Mouse (Mus musculus) lung, embryonic 14.5 days (tissue): ENCODE results near the gene Vhl. TPM values are rescaled to one million over a fixed set of nuclear protein-coding genes. Genes with fewer than 3 reads are reported as not detected.
A peak's percentile ranks its signal among the peaks of the same experiment; 100 is the strongest.

Source experiments
- ATAC-seq: fragments of 200-750 bp; cut with Nextera tagmentation; 2 replicates; pipeline ENCODE4 v1.8.0; 2017; ENCODE audit warnings: mild to moderate bottlenecking, moderate TSS enrichment, moderate library complexity; ENCODE audit not compliant: insufficient read depth
- DNase-seq: peaks from one replicate; pipeline ENCODE4 v3.0.0-alpha.2; 2015
- H3K27ac ChIP-seq: fragments of 300-500 bp; sonication (generic); 2 replicates; pipeline ENCODE4 v1.5.1; 2014; ENCODE audit warnings: low read depth, mild to moderate bottlenecking, moderate library complexity
- H3K27me3 ChIP-seq: fragments of 300-500 bp; sonication (generic); 2 replicates; pipeline ENCODE4 v1.6.1; 2014; ENCODE audit warnings: low read length, control low read depth; ENCODE audit not compliant: insufficient read depth
- H3K36me3 ChIP-seq: fragments of 300-500 bp; sonication (generic); 2 replicates; pipeline ENCODE4 v1.6.1; 2014; ENCODE audit warnings: control low read depth; ENCODE audit not compliant: insufficient read depth
- H3K4me1 ChIP-seq: fragments of 300-500 bp; sonication (generic); 2 replicates; pipeline ENCODE4 v1.6.1; 2014; ENCODE audit warnings: antibody characterized with exemption, control low read depth; ENCODE audit not compliant: insufficient read depth
- H3K4me2 ChIP-seq: fragments of 300-500 bp; sonication (generic); 2 replicates; pipeline ENCODE4 v1.6.1; 2014; ENCODE audit warnings: mild to moderate bottlenecking
- H3K4me3 ChIP-seq: fragments of 300-500 bp; sonication (generic); 2 replicates; pipeline ENCODE4 v1.5.1; 2014; ENCODE audit warnings: low read depth, low read length
- H3K9ac ChIP-seq: fragments of 300-500 bp; sonication (generic); 2 replicates; pipeline ENCODE4 v1.6.1; 2014
- H3K9me3 ChIP-seq: fragments of 300-500 bp; sonication (generic); 2 replicates; pipeline ENCODE4 v1.6.1; 2016; ENCODE audit warnings: low read depth, low read length, control low read depth
- CTCF ChIP-seq: IDR thresholded peaks from 2 replicates; pipeline ENCODE4 v1.5.1; 2016; ENCODE audit warnings: antibody characterized with exemption, low read depth
- WGBS: fragments of 180-500 bp; shearing (Covaris S2); extraction: QIAGEN DNeasy Blood & Tissue Kit; methylation state at CpG from one replicate; pipeline ENCODE4 v1.1.7; 2014; 5-methylcytosine and 5-hydroxymethylcytosine counted together
- polyA plus RNA-seq: library from polyadenylated mRNA; unstranded; fragments of >200 nt; fragmentation: Nextera tagmentation; extraction: Ambion mirVana; gene quantifications from 2 replicates; pipeline ENCODE4 v1.2.1, GENCODE M21; 2014

The Vhl gene
- polyA plus RNA-seq, 1 experiment from 2014 or later = 42.2 TPM

DNA sequence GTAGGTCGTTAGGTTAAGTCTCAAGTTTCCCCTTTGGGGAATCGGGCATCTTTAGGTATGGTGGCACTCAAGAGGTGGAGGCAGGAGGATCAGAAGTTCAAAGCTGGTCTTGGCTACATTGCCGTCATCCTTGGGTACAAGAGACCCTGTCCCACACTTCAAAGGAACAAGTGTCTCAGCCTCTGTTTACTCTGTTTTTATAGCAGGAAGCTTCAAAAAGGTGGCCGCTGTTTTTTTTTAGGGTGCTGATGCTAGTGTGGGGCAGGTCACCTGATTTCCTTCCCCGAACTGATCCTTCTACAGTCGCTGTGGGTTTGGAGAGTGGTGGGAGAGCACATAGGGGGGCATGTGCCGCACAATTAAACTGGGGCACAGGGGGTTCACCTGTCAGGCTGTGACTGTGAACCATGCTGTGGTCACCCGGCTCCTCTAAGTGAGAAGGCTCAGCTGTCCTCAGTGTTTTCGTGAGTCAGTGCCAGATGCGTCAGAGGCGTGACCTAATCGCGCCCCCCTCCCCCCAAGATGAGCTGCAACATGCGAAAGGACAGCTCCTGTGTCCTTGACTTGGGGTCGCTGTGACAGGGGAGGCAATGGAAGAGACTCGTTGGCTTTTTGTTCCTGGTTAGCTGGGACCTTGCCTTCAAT, 31.1 kb downstream of the Vhl start:
- Histone ChIP-seq H3K4me3 (no peak overlapping the region), H3K36me3 (no peaks in the 10 kb centered on the region), H3K9ac (no peak overlapping the region), H3K4me2 (no peak overlapping the region), H3K9me3 (no peaks in the 10 kb centered on the region), H3K4me1 (no peaks in the 10 kb centered on the region; the same call in 1 of the 2 replicates), H3K27me3 (no peaks in the 10 kb centered on the region), H3K27ac (no peak overlapping the region)
- DNase-seq (no peak), ATAC-seq (no peak)
- 56% methylated on average over 16 of the region's 16 CpGs for WGBS
- no peak for TF ChIP-seq CTCF

DNA sequence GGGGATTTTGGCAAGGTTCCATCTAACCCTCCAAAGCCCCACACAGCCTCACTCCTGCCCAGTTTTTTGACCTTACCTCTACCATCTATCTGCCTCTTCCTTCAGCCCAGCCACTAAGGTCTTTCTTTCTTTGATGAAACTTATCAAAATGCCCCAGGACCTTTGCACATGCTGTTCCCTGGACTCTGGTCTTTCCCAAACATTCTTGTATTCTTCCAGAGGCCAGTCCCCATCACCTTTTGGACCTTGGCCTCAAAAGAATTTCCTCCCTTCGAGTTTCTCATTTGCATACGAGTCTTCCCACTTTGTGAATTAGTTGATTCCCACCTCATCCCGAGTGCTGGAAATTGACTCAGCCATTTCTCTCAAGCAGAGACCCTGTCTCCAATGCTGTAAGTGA, 31.7 kb downstream of the Vhl start:
- no peak for ATAC-seq
- Histone ChIP-seq H3K27me3 (no peaks in the 10 kb centered on the region), H3K4me3 (no peak overlapping the region), H3K36me3 (no peaks in the 10 kb centered on the region), H3K9me3 (no peaks in the 10 kb centered on the region), H3K27ac (no peak overlapping the region), H3K9ac (no peak overlapping the region), H3K4me1 (no peaks in the 10 kb centered on the region; the same call in 1 of the 2 replicates), H3K4me2 (no peak overlapping the region)
- DNase-seq = no peak
- TF ChIP-seq CTCF = no peak
- WGBS = 93% methylated on average over 3 of the region's 3 CpGs

DNA sequence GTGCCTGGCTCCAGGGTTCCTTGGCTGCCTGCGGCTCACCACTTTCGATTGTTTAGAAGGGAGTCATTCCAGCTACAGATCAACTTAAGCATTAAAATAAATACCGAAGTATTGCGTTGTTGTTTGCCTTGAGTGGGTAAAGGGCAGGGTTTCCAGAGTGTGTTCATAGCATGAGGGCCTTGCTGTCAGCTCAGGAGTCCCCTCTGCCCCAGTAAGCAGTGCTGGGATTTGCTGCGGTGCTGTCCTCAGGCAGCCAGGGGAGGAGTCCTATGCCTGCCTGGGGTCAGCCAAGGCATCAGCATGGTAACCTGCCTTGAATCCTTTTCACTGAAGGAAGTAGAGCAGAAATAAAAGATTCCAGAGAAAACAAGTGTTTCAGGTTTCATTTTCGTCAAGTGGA, 33.1 kb downstream of the Vhl start:
- TF ChIP-seq CTCF = no peak
- Histone ChIP-seq H3K27ac (no peak overlapping the region), H3K4me2 (no peak overlapping the region), H3K4me1 (peaks cover 6% of the 10 kb centered on the region), H3K27me3 (no peaks in the 10 kb centered on the region), H3K4me3 (no peak overlapping the region), H3K9me3 (no peaks in the 10 kb centered on the region), H3K9ac (no peak overlapping the region), H3K36me3 (no peaks in the 10 kb centered on the region)
- no peak for ATAC-seq
- WGBS = 71% methylated on average over 6 of the region's 6 CpGs
- no peak for DNase-seq

DNA sequence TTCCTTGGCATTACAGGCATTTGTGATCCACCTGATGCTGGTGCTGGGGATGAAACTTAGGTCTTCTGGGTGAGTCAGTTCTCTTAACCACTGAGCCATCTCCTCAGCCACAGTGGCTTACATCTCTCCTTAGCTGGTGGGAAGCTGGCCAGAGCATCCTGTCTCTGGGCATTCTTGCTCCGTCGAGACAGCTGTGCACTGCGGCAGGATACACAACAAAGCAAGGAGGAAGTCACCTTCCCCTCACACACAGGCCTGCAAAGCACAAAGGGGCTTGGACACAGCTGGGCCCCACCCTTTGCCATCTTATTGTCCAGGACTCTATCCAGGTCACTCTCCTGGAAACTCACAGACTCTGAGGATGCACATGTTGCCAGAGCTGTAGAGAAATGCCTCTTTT, 34.5 kb downstream of the Vhl start:
- no peak for TF ChIP-seq CTCF
- Histone ChIP-seq H3K9ac (no peak overlapping the region), H3K27me3 (no peaks in the 10 kb centered on the region), H3K27ac (no peak overlapping the region), H3K4me1 (peaks cover 6% of the 10 kb centered on the region), H3K4me3 (no peak overlapping the region), H3K36me3 (no peaks in the 10 kb centered on the region), H3K4me2 (no peak overlapping the region), H3K9me3 (no peaks in the 10 kb centered on the region)
- WGBS = 43% methylated on average over 3 of the region's 3 CpGs
- DNase-seq = peak; percentile 38
- peak; percentile 26; the same call in 1 of the 2 replicates for ATAC-seq

DNA sequence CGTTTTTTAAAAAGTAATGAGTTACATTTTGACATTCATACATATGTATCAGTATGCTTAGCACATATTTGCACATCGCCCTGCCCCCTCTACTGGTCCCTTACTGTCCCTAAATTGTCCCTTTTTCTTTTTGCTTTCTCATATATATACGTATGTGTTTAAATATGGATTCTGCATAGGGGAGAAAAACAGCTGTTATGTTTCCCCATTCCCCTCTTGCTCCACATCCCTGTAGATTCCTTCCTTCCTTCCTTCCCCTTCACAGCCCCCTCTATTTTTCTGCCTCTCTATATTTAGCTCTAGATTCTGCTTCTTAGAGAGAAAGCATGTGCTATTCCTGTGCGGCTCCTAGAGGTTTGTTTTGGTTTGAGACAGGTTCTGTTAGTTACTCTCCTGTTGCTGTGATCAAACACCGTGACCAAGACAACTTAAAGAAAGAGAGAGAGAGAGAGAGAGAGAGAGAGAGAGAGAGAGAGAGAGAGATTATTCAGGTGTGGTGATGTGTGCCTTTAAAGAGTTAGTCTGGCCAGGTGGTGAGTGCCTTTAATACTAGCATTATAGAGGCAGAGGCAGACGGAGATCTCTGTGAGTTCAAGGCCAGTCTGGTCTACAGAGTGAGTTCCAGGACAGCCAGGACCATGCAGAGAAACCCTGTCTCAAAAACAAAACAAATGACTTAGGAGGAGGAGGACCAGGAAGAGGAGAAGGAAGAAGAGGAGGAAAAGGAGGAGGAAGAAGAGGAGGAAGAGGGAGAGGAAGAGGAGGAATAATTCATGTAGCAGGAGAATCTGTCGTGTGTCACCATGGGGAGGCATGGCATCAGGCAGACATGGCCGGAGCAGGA, 36.1 kb downstream of the Vhl start:
- Histone ChIP-seq H3K9me3 (no peaks in the 10 kb centered on the region), H3K9ac (no peak overlapping the region), H3K27ac (peak overlapping the region; percentile 13; the same call in 1 of the 2 replicates), H3K27me3 (no peaks in the 10 kb centered on the region), H3K4me2 (no peak overlapping the region), H3K36me3 (no peaks in the 10 kb centered on the region), H3K4me1 (peaks cover 6% of the 10 kb centered on the region; the same call in 1 of the 2 replicates), H3K4me3 (no peak overlapping the region)
- DNase-seq (no peak), ATAC-seq (no peak)
- TF ChIP-seq CTCF = no peak
- WGBS = 61% methylated on average over 8 of the region's 8 CpGs

DNA sequence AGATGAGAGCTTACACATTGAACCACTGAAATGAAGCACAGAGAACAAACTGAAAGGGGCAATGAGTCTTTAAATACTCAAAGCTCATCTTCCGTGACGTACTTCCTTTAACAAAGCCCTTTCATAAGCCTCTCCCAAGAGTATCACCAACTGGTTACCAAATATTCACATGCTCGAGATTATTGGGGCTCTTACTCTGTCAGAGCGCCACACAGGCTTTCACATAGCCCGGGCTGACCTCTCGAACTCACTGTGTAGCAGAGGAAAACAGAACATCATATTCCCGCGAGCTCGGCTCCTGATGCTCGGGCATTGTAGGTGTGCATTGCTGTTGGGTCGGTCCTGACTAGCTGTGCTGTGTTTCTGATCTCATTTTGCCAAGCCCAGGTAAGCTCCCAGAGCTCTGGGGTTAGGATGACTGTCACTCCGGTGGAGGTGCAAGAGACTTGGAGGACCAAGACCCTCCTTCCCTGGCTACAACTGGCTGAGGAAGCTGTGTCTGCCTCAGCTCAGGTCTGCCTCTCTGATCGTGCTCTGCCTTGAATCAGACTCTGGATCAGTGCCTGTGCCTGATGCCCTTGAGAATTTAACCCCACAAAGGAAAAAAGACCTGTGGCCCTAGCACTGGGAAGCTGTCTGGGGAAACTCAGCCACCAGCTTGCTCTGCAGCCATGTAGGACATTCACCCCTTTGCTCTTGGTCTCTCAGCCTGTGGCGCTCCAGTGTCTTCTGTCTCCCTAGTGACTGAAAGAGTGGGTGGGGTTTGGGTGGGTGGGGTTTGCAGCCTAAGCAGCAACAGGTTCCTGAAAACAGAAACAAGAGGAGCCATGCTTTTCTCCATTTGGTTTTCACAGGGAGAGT, 37.0 kb downstream of the Vhl start:
- Histone ChIP-seq H3K4me2 (no peak overlapping the region), H3K27me3 (no peaks in the 10 kb centered on the region), H3K27ac (no peak overlapping the region), H3K9me3 (no peaks in the 10 kb centered on the region), H3K9ac (no peak overlapping the region), H3K4me3 (no peak overlapping the region), H3K4me1 (peaks cover 6% of the 10 kb centered on the region; the same call in 1 of the 2 replicates), H3K36me3 (no peaks in the 10 kb centered on the region)
- no peak for DNase-seq
- no peak for TF ChIP-seq CTCF
- ATAC-seq = no peak
- 52% methylated on average over 14 of the region's 14 CpGs for WGBS
